Comparison of ENCODE assay signal across 19 mouse cellular contexts in genomic region chr6:117583121-117583520, GRCm38 (mm10).
DNase-seq lines count a peak whose midpoint lies in the region; ATAC-seq and TF ChIP-seq lines count a peak whose summit lies in the region.
"Had no signal": no experiment of that assay in that cellular context is flagged by ENCODE, and none has a peak within 500 bp of the region (broad histone marks: within the 10 kb centered on the region; RNA-seq: fewer than 3 reads in every experiment).

No protein-coding gene starts in this region.

- H3K27ac ChIP-seq in kidney, adult 2 months (ENCODE audit: insufficient read depth, low read depth, low read length): no peak overlapping the region
- no peak overlapping the region for H3K27ac ChIP-seq in kidney, embryonic 15.5 days
- H3K27ac ChIP-seq in stomach, postnatal 0 days (replicated peaks): no peak overlapping the region
- H3K27ac ChIP-seq in midbrain, embryonic 16.5 days (ENCODE audit: low read length): no peak overlapping the region
- H3K27ac ChIP-seq: forebrain, embryonic 12.5 days; hindbrain, embryonic 13.5 days; intestine, embryonic 15.5 days; limb, embryonic 15.5 days; neural tube, embryonic 13.5 days; stomach, embryonic 15.5 days had no signal

- H3K27me3 ChIP-seq in kidney, adult 2 months (replicated peaks; ENCODE audit: control insufficient read depth, insufficient read depth, low read length): no peaks in the 10 kb centered on the region
- H3K27me3 ChIP-seq in kidney, embryonic 15.5 days: no peaks in the 10 kb centered on the region
- no peaks in the 10 kb centered on the region for H3K27me3 ChIP-seq in stomach, postnatal 0 days (ENCODE audit: control insufficient read depth, insufficient read depth, low read length)
- H3K27me3 ChIP-seq in midbrain, embryonic 16.5 days (ENCODE audit: control insufficient read depth, insufficient read depth, low read depth, low read length): no peaks in the 10 kb centered on the region
- H3K27me3 ChIP-seq: forebrain, embryonic 12.5 days; hindbrain, embryonic 13.5 days; intestine, embryonic 15.5 days; limb, embryonic 15.5 days; megakaryocyte, embryonic 14.5 days; neural tube, embryonic 13.5 days; stomach, embryonic 15.5 days had no signal

- intact Hi-C loops in gastrocnemius, postnatal 14 days (cut with DNase I; ENCODE audit: low total_unique reads): no loop called here

- TF ChIP-seq CTCF in kidney, adult 2 months (conservative IDR thresholded peaks at IDR 0.05; ENCODE audit: insufficient read depth, insufficient read length, low read depth, low read length): no peak
- no peak for TF ChIP-seq CTCF in stomach, postnatal 0 days (IDR thresholded peaks at IDR 0.05; ENCODE audit: low read depth)

- no peak for TF ChIP-seq EP300 in stomach, postnatal 0 days (optimal IDR thresholded peaks at IDR 0.05)

- no peaks in the 10 kb centered on the region for H3K36me3 ChIP-seq in kidney, adult 2 months (ENCODE audit: control insufficient read depth, insufficient read depth, low read length)
- no peaks in the 10 kb centered on the region for H3K36me3 ChIP-seq in kidney, embryonic 15.5 days
- H3K36me3 ChIP-seq in stomach, postnatal 0 days (ENCODE audit: control insufficient read depth, insufficient read depth, low read length): no peaks in the 10 kb centered on the region
- H3K36me3 ChIP-seq in midbrain, embryonic 16.5 days (ENCODE audit: control insufficient read depth, insufficient read depth, low read length): no peaks in the 10 kb centered on the region
- H3K36me3 ChIP-seq: forebrain, embryonic 12.5 days; hindbrain, embryonic 13.5 days; intestine, embryonic 15.5 days; limb, embryonic 15.5 days; neural tube, embryonic 13.5 days; stomach, embryonic 15.5 days had no signal

- H3K4me3 ChIP-seq in kidney, adult 2 months (ENCODE audit: insufficient read depth, low read depth, low read length): no peak overlapping the region
- no peak overlapping the region for H3K4me3 ChIP-seq in kidney, embryonic 15.5 days (replicated peaks)
- no peak overlapping the region for H3K4me3 ChIP-seq in stomach, postnatal 0 days (ENCODE audit: low read depth, low read length)
- no peak overlapping the region for H3K4me3 ChIP-seq in midbrain, embryonic 16.5 days (ENCODE audit: low read depth, low read length)
- H3K4me3 ChIP-seq: forebrain, embryonic 12.5 days; hindbrain, embryonic 13.5 days; intestine, embryonic 15.5 days; limb, embryonic 15.5 days; megakaryocyte, embryonic 14.5 days; neural tube, embryonic 13.5 days; stomach, embryonic 15.5 days had no signal

- ATAC-seq in kidney, embryonic 15.5 days (replicated peaks; ENCODE audit: low FRiP score): no peak
- no peak for ATAC-seq in stomach, postnatal 0 days (ENCODE audit: low FRiP score, low TSS enrichment)
- no peak for ATAC-seq in midbrain, embryonic 16.5 days
- ATAC-seq: intestine, embryonic 15.5 days had no signal

- WGBS in kidney, adult 2 months: 86% methylated on average over 11 of the region's 11 CpGs
- 88% methylated on average over 11 of the region's 11 CpGs for WGBS in kidney, embryonic 15.5 days
- 79% methylated on average over 11 of the region's 11 CpGs for WGBS in stomach, postnatal 0 days
- 96% methylated on average over 11 of the region's 11 CpGs for WGBS in midbrain, embryonic 16.5 days

- no peaks in the 10 kb centered on the region for H3K9me3 ChIP-seq in kidney, embryonic 15.5 days (replicated peaks)
- H3K9me3 ChIP-seq in stomach, postnatal 0 days (ENCODE audit: control insufficient read depth, low read length): no peaks in the 10 kb centered on the region
- H3K9me3 ChIP-seq in midbrain, embryonic 16.5 days (replicated peaks; ENCODE audit: control insufficient read depth, low read length, poor library complexity, severe bottlenecking): no peaks in the 10 kb centered on the region
- H3K9me3 ChIP-seq: forebrain, embryonic 12.5 days; hindbrain, embryonic 13.5 days; intestine, embryonic 15.5 days; limb, embryonic 15.5 days; neural tube, embryonic 13.5 days; stomach, embryonic 15.5 days had no signal

- no peak overlapping the region for H3K4me2 ChIP-seq in kidney, embryonic 15.5 days
- H3K4me2 ChIP-seq in stomach, postnatal 0 days (replicated peaks; ENCODE audit: low read depth): no peak overlapping the region
- H3K4me2 ChIP-seq in midbrain, embryonic 16.5 days (ENCODE audit: low read length): no peak overlapping the region
- H3K4me2 ChIP-seq: forebrain, embryonic 12.5 days; hindbrain, embryonic 13.5 days; intestine, embryonic 15.5 days; limb, embryonic 15.5 days; neural tube, embryonic 13.5 days; stomach, embryonic 15.5 days had no signal

- peak; percentile 58 for DNase-seq in adrenal gland, postnatal 10 days
- no peak for DNase-seq in adrenal gland, adult 8-10 months
- DNase-seq in kidney, adult 2 months: peak; percentile 19
- DNase-seq in gastrocnemius, postnatal 14 days: peak; percentile 52
- peak; percentile 12 for DNase-seq in stomach, postnatal 0 days (ENCODE audit: low spot score)
- no peak for DNase-seq in cerebellum, postnatal 4 days (ENCODE audit: low spot score in 2 of 2)
- DNase-seq: cerebellum, adult 9-10 months; kidney, postnatal 10 days; lung, postnatal 10 days; thymus, postnatal 25 days had no signal

- H3K4me1 ChIP-seq in kidney, adult 2 months (ENCODE audit: control insufficient read depth, insufficient read depth, low read length): no peaks in the 10 kb centered on the region
- H3K4me1 ChIP-seq in kidney, embryonic 15.5 days: no peaks in the 10 kb centered on the region
- H3K4me1 ChIP-seq in stomach, postnatal 0 days (replicated peaks; ENCODE audit: control insufficient read depth, insufficient read depth): no peaks in the 10 kb centered on the region
- no peaks in the 10 kb centered on the region for H3K4me1 ChIP-seq in midbrain, embryonic 16.5 days (ENCODE audit: control insufficient read depth, insufficient read depth, low read length)
- H3K4me1 ChIP-seq: forebrain, embryonic 12.5 days; intestine, embryonic 15.5 days; limb, embryonic 15.5 days; megakaryocyte, embryonic 14.5 days; neural tube, embryonic 13.5 days; stomach, embryonic 15.5 days had no signal

- TF ChIP-seq POLR2A in kidney, adult 2 months (IDR thresholded peaks at IDR 0.05; ENCODE audit: low read depth, low read length): no peak

- no peak overlapping the region for H3K9ac ChIP-seq in kidney, embryonic 15.5 days
- no peak overlapping the region for H3K9ac ChIP-seq in stomach, postnatal 0 days (ENCODE audit: low read length)
- no peak overlapping the region for H3K9ac ChIP-seq in midbrain, embryonic 16.5 days (ENCODE audit: low read depth, low read length)
- H3K9ac ChIP-seq: forebrain, embryonic 12.5 days; hindbrain, embryonic 13.5 days; intestine, embryonic 15.5 days; limb, embryonic 15.5 days; neural tube, embryonic 13.5 days; stomach, embryonic 15.5 days had no signal

Comparison
In these comparisons a context has a peak if more than half of its experiments do, and no peak if none do; other contexts are left out.
1. DNase-seq: peak in adrenal gland, postnatal 10 days (single experiment), kidney, adult 2 months (single experiment), gastrocnemius, postnatal 14 days (single experiment) and stomach, postnatal 0 days (single experiment); none in adrenal gland, adult 8-10 months (single experiment) and cerebellum, postnatal 4 days (0 of 2).